Mouse (Mus musculus): ENCODE measurements around the gene Jtb. TPM values are rescaled to one million over a fixed set of nuclear protein-coding genes. Genes with fewer than 3 reads are reported as not detected.

Gene Jtb
- polyA plus RNA-seq, 1 experiment from 2014 or later, result 112 TPM

- Histone ChIP-seq H3K4me3 (peak overlapping the region; percentile 86), H3K36me3 (peaks cover 49% of the 10 kb centered on the region), H3K4me1 (peaks cover 24% of the 10 kb centered on the region), H3K27ac (no peak overlapping the region), H3K9me3 (no peaks in the 10 kb centered on the region), H3K9ac (no peak overlapping the region), H3K27me3 (no peaks in the 10 kb centered on the region), H3K4me2 (peak overlapping the region; percentile 80)
- 73% methylated on average over 13 of the region's 13 CpGs for WGBS
- ATAC-seq (ENCODE audit: insufficient number of reproducible peaks, low FRiP score, low TSS enrichment, low read depth), result no peak
Measured at GRCm38 (mm10) chr3:90211475-90212398, 19.7 kb upstream of the Jtb start.

- Histone ChIP-seq H3K27me3 (no peaks in the 10 kb centered on the region), H3K9me3 (no peaks in the 10 kb centered on the region), H3K27ac (no peak overlapping the region), H3K4me3 (peak overlapping the region; percentile 86), H3K4me1 (peaks cover 24% of the 10 kb centered on the region), H3K4me2 (peak overlapping the region; percentile 80), H3K9ac (peak overlapping the region; percentile 95), H3K36me3 (peaks cover 46% of the 10 kb centered on the region)
- ATAC-seq (ENCODE audit: insufficient number of reproducible peaks, low FRiP score, low TSS enrichment, low read depth), result no peak
- 12% methylated on average over 5 of the region's 5 CpGs for WGBS
Measured at GRCm38 (mm10) chr3:90212723-90213122, 18.7 kb upstream of the Jtb start.

- H3K4me2 ChIP-seq, result peak within 1 kb of the TSS; percentile 80
- H3K27me3 ChIP-seq, result no peaks in the 10 kb centered on the region
- peak; percentile 89 for ATAC-seq (ENCODE audit: insufficient number of reproducible peaks, low FRiP score, low TSS enrichment, low read depth)
- H3K36me3 ChIP-seq, result peaks cover 39% of the 10 kb centered on the region
- H3K9me3 ChIP-seq, result no peaks in the 10 kb centered on the region
- peaks cover 24% of the 10 kb centered on the region for H3K4me1 ChIP-seq
- H3K27ac ChIP-seq, result peak within 1 kb of the TSS; percentile 93
- WGBS, result under 1% methylated on average over 42 of the region's 42 CpGs
- H3K9ac ChIP-seq, result peak within 1 kb of the TSS; percentile 95
- H3K4me3 ChIP-seq, result peak within 1 kb of the TSS; percentile 86
Measured at GRCm38 (mm10) chr3:90213377-90213866, 18.0 kb upstream of the Jtb start, which contains the start of the genes Rps27 and Rab13. Gene Rps27, minus strand, starts transcription at chr3:90213651. Gene Rab13, plus strand, starts transcription at chr3:90213695.

GRCm38 (mm10) chr3:90213956-90214684 is 17.3 kb upstream of the Jtb start:
- Histone ChIP-seq H3K9ac (no peak overlapping the region), H3K9me3 (no peaks in the 10 kb centered on the region), H3K4me3 (peak overlapping the region; percentile 86), H3K36me3 (peaks cover 32% of the 10 kb centered on the region), H3K27me3 (no peaks in the 10 kb centered on the region), H3K4me2 (peak overlapping the region; percentile 70), H3K4me1 (peaks cover 24% of the 10 kb centered on the region), H3K27ac (peak overlapping the region; percentile 93)
- 9% methylated on average over 12 of the region's 12 CpGs for WGBS
- no peak; the same call in 1 of the 2 replicates for ATAC-seq (ENCODE audit: insufficient number of reproducible peaks, low FRiP score, low TSS enrichment, low read depth)

GRCm38 (mm10) chr3:90215825-90216380 is 15.5 kb upstream of the Jtb start:
- H3K9me3 ChIP-seq, result no peaks in the 10 kb centered on the region
- ATAC-seq (ENCODE audit: insufficient number of reproducible peaks, low FRiP score, low TSS enrichment, low read depth), result no peak
- no peak overlapping the region for H3K4me2 ChIP-seq
- H3K36me3 ChIP-seq, result peaks cover 15% of the 10 kb centered on the region
- WGBS, result 37% methylated on average over 1 of the region's 1 CpGs
- no peak overlapping the region for H3K27ac ChIP-seq
- peaks cover 23% of the 10 kb centered on the region for H3K4me1 ChIP-seq
- no peaks in the 10 kb centered on the region for H3K27me3 ChIP-seq
- H3K9ac ChIP-seq, result no peak overlapping the region
- H3K4me3 ChIP-seq, result no peak overlapping the region

- no peaks in the 10 kb centered on the region for H3K9me3 ChIP-seq
- peak overlapping the region; percentile 71 for H3K4me2 ChIP-seq
- H3K9ac ChIP-seq, result 0 out of 2 replicates have a peak overlapping the region, but pooled peaks have one; percentile 20
- peaks cover 19% of the 10 kb centered on the region for H3K36me3 ChIP-seq
- peak overlapping the region; percentile 88 for H3K27ac ChIP-seq
- whole genome bisulfite sequencing, result 10% methylated on average over 6 of the region's 6 CpGs
- no peak for ATAC-seq (ENCODE audit: insufficient number of reproducible peaks, low FRiP score, low TSS enrichment, low read depth)
- H3K4me1 ChIP-seq, result peaks cover 13% of the 10 kb centered on the region
- H3K4me3 ChIP-seq, result peak overlapping the region; percentile 52
- H3K27me3 ChIP-seq, result no peaks in the 10 kb centered on the region
Measured at GRCm38 (mm10) chr3:90220088-90220487, 11.3 kb upstream of the Jtb start.

- Histone ChIP-seq H3K27me3 (no peaks in the 10 kb centered on the region), H3K4me1 (peaks cover 13% of the 10 kb centered on the region), H3K9me3 (no peaks in the 10 kb centered on the region), H3K4me2 (peak overlapping the region; percentile 71), H3K36me3 (peaks cover 23% of the 10 kb centered on the region), H3K9ac (peak overlapping the region; percentile 48), H3K27ac (peak overlapping the region; percentile 88), H3K4me3 (peak overlapping the region; percentile 52)
- peak; percentile 85 for ATAC-seq (ENCODE audit: insufficient number of reproducible peaks, low FRiP score, low TSS enrichment, low read depth)
- 0% methylated on average over 20 of the region's 20 CpGs for WGBS
Measured at GRCm38 (mm10) chr3:90220531-90220951, 10.9 kb upstream of the Jtb start.

- Histone ChIP-seq H3K9ac (peak overlapping the region; percentile 48; the same call in 1 of the 2 replicates), H3K4me3 (peak overlapping the region; percentile 52), H3K9me3 (no peaks in the 10 kb centered on the region), H3K36me3 (peaks cover 28% of the 10 kb centered on the region), H3K4me1 (peaks cover 13% of the 10 kb centered on the region), H3K27ac (peak overlapping the region; percentile 88), H3K27me3 (no peaks in the 10 kb centered on the region), H3K4me2 (peak overlapping the region; percentile 71)
- ATAC-seq (ENCODE audit: insufficient number of reproducible peaks, low FRiP score, low TSS enrichment, low read depth), result 0 out of 2 replicates have a peak, but pooled peaks have one; percentile 0
- 21% methylated on average over 5 of the region's 5 CpGs for WGBS
Measured at GRCm38 (mm10) chr3:90221123-90221522, 10.3 kb upstream of the Jtb start.

- Histone ChIP-seq H3K9ac (no peak overlapping the region), H3K27me3 (no peaks in the 10 kb centered on the region), H3K4me2 (0 out of 2 replicates have a peak overlapping the region, but pooled peaks have one; percentile 71), H3K9me3 (no peaks in the 10 kb centered on the region), H3K36me3 (peaks cover 31% of the 10 kb centered on the region), H3K27ac (no peak overlapping the region), H3K4me1 (peaks cover 13% of the 10 kb centered on the region), H3K4me3 (no peak overlapping the region)
- no peak for ATAC-seq (ENCODE audit: insufficient number of reproducible peaks, low FRiP score, low TSS enrichment, low read depth)
- WGBS, result 89% methylated on average over 4 of the region's 4 CpGs
Measured at GRCm38 (mm10) chr3:90222455-90222854, 8.9 kb upstream of the Jtb start.

- H3K27ac ChIP-seq, result no peak overlapping the region
- H3K9me3 ChIP-seq, result no peaks in the 10 kb centered on the region
- H3K4me2 ChIP-seq, result no peak overlapping the region
- no peak overlapping the region for H3K4me3 ChIP-seq
- 82% methylated on average over 3 of the region's 3 CpGs for WGBS
- H3K36me3 ChIP-seq, result peaks cover 31% of the 10 kb centered on the region
- H3K27me3 ChIP-seq, result no peaks in the 10 kb centered on the region
- no peak for ATAC-seq (ENCODE audit: insufficient number of reproducible peaks, low FRiP score, low TSS enrichment, low read depth)
- peaks cover 13% of the 10 kb centered on the region for H3K4me1 ChIP-seq
- no peak overlapping the region for H3K9ac ChIP-seq
Measured at GRCm38 (mm10) chr3:90222941-90223340, 8.5 kb upstream of the Jtb start.

- Histone ChIP-seq H3K9me3 (no peaks in the 10 kb centered on the region), H3K4me2 (no peak overlapping the region), H3K36me3 (peaks cover 31% of the 10 kb centered on the region), H3K27me3 (no peaks in the 10 kb centered on the region), H3K4me3 (no peak overlapping the region), H3K27ac (no peak overlapping the region), H3K9ac (no peak overlapping the region), H3K4me1 (peaks cover 13% of the 10 kb centered on the region)
- ATAC-seq (ENCODE audit: insufficient number of reproducible peaks, low FRiP score, low TSS enrichment, low read depth), result no peak
- WGBS, result 78% methylated on average over 10 of the region's 10 CpGs
Measured at GRCm38 (mm10) chr3:90224331-90224730, 7.1 kb upstream of the Jtb start.
